Mouse (Mus musculus) retina, embryonic 14.5 days (tissue): ENCODE data around the gene Gabra5.

Experiments
- DNase-seq: peaks from one replicate; pipeline ENCODE4 v3.0.0-alpha.2; 2015; ENCODE audit warnings: low spot score

Gabra5 gene

DNA sequence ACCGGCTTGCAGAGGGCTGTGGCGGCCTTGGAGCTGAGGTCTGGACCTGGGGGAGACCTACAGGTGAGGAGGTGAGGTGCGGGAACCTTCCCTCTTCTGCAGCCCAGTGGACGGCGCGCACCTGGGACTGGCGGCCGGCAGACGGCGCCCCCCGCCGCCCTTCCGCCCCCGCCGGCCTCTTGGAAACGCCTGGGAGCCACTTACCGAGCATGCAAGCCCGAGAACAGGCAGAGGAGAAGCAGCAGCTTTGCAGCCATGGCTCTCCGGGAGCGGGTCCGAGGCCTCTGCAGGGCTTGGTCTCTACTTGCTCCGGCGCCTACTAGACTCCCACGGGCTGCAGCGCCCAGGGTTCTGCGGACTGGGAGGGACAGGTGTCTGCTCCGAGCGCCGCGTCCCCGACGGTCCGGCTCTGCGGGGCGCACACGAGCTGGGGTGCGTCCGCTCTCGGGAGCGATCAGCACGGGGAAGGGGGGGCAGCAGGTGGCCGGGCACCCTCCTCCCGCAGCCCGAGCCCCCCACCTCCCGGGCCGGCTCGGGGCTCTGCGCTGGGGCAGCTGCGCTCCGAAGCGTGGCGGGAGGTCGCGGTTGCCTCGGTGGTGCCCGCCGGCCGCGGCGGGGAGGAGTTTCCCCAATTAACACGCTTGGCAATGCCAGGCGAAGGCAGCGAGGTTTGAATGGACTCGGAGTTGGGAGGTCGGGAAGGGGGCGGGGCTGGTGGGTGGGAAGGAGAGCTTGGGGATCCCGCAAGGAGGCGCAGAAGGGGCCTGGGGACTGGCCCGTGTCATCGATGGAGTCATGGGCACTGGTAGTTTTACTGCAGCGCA lies 123.1 kb downstream of the Gabra5 start, which contains the start of gene Gabrg3:
Gabrg3 (minus strand) TSS at position 672 of the 824 bp plus-strand sequence.
- DNase-seq, result peak; percentile 76

DNA sequence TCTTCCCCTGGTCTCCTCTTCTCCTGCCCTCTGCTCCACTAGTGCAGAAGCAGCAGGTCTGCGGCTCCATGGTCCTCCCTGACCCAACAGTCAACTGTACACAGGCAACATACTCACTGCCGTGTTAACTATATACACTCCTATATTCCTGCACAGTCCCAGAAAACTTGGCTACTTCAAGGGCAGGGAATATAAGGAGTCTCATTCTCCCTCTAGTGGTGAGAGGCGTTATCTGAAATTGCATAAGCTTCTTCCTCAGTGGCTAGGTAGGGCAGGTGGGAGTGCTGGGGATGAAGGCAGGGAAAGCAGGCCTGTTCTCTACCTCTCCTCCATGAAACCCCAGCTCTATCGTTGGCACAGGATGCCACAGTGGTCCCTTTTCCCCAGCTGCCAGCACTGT lies 125.7 kb downstream of the Gabra5 start:
- DNase-seq, result peak; percentile 84

DNA sequence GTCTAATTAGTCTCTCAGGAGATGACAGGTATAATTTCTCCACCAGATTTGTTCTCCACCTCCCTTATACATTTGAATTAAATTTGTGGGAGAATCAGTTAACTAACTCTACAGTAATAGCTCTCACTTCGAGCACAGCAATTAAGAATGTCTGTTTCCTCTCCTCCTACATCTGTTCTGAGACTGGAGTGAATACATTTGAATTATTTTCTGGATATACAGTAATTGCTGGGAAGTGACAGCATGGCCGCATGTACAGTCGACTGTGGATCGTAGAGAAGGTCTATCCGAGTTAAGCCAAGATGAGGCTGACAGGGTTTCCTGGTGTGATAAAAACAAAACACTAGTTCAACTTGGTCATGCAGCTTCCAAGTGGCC lies 143.9 kb downstream of the Gabra5 start:
- no peak for DNase-seq

DNA sequence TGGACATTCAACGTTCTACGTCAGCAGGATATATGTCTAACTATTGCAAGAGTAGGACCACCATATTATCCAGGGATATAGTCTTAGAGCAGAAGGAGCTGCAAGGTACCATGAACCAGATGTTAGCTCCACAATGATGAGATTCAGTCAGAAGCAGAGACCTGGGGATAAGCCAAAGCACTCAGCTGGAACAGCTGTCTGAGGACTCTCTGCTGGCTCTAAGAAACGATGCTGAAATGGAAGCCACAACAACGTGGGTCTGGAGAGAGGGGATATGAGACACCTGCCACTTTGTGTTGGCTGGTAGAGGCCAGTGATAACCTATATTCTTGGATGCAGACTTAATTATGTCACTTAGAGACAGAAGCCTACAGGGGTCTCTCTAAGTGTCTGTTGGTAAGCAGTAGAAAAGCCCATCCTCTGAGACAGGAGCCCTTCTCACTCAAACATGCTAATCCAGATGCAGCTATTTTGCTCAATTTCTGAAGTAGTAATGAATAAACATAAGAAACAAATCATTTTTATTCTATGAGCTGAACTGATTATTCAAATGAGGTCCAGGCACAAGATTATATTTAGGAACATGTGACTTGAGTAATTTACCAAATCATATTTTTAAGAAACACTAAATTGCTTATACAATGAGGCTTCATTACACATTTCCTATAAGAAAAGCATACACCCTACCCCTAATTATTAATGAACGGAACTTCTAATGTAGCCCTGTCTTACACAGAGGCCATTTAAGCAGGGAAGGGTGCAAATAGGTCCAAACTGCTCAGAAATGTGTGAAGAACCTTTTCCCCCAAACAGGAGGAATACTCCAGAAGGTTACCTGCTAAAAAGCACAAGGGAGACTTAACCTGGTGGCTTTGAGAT lies 144.5 kb downstream of the Gabra5 start:
- no peak for DNase-seq

DNA sequence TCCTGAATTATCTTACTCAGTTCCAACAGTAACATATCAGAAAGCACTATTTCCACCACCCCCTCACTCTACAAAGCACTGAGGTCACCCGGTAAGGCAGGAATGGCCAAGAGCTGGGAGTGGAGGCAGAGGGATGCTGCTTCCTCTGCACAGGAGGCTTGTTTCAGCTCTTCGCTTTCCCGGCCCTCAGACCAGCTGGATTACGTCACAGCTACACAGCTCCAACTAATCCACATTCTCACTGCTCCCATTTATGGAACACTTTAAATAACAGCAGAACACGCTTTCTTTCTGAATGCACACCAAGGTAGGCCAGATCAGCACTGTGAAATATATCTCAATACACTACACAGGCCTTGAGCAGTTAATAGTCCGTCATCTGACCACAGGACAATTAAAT lies 146.0 kb downstream of the Gabra5 start:
- no peak for DNase-seq

DNA sequence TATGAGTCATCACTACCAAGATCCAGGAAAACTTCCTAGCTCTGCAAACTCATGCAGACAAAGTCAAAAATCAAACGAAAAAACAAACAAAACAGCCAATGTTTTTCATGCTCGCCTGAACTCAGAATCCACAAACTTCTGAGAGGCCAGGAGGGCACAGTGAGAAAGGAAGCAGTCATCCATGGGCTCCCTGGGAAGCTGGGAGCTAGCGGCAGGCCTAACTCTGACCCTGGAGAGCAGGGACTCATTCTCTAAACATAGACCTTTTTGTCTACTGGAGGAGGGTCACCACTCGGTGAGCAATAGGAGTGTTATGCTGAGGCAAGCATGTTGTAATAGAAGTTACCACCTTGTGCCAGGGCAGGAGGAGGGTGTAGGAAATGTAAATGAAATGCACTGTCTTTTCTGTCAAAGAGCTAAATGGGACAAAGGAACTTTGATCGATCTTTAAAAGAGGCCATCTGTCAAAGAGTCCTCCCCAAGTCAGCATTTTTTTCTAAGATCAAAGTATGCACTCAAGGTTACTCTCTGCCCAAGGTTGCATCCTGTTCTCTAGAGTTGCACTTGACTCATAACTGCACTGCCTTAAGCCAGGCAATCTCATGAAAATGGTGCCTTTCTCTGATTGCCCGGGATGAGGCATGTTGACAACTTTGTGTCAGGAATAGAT lies 151.9 kb downstream of the Gabra5 start:
- peak; percentile 4 for DNase-seq
